Mouse (Mus musculus): Measurements from ENCODE around the gene Mfsd9.

DNA sequence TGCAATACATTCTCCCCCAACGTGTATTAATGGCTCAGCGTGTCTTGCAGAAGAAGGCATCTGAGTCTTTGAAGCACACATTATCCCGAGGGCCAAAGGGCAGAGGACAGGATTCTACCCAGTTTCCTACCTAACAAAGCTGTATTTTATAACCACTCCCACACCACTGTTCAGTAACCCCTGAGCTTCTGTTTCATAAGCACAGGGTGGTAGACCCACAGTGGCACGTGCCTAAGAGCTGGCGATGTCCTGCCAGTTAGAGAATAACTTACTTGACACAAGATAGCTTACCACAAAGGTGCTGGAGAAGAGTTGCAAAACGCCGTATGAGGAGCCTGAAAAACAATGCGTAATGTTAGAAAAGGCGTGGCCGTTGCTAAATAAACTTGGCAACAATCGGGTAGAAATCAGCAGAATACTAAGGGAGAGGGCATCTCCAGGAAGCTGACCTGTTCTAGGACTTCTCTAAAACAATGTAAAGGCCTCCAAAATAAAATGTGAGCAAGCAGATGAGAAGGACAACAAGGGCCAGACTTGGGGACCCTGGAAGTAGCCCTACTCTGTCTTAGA lies 4.5 kb downstream of the Mfsd9 start:
- TF ChIP-seq CTCF (IDR thresholded peaks at IDR 0.05; ENCODE audit: low read depth) (no peak), EP300 (IDR thresholded peaks at IDR 0.05; ENCODE audit: low read depth) (no peak)

All from liver, embryonic 14.5 days (tissue).